ENCODE assay signal across 8 mouse cellular contexts in genomic region chr19:21778147-21778917, GRCm38 (mm10). TPM values are rescaled to one million over a fixed set of nuclear protein-coding genes. Genes with fewer than 3 reads are reported as not detected.
DNase-seq lines count a peak whose midpoint lies in the region.

Gene Cemip2 (plus strand): TSS chr19:21778342.

- peaks cover 15% of the 10 kb centered on the region for H3K27me3 ChIP-seq in megakaryocyte, embryonic 14.5 days (replicated peaks)

- peak; percentile 98 to 100 for DNase-seq in adrenal gland, adult (ENCODE audit: inconsistent age in 2 of 2, low spot score in 1 of 2)
- peak; percentile 92 for DNase-seq in embryo, embryonic 10 days (ENCODE audit: low spot score)
- DNase-seq in gastrocnemius, postnatal 10 days, result peak; percentile 98
- peak; percentile 95 for DNase-seq in induced T-regulatory cell, adult 2 months (ENCODE audit: low read depth)
- DNase-seq in left cerebral cortex, adult 9 months (ENCODE audit: low spot score in 2 of 2), result peak; percentile 76 to 94
- peak; percentile 91 to 94 for DNase-seq in right cerebral cortex, adult 2 months (ENCODE audit: low spot score in 2 of 2)
- DNase-seq in urinary bladder, postnatal 10 days (ENCODE audit: low spot score), result peak; percentile 84

- peaks cover 42% of the 10 kb centered on the region for H3K4me1 ChIP-seq in megakaryocyte, embryonic 14.5 days

- H3K4me3 ChIP-seq in megakaryocyte, embryonic 14.5 days (replicated peaks), result peak within 1 kb of the TSS; percentile 97

- H3K9me3 ChIP-seq in megakaryocyte, embryonic 14.5 days, result no peaks in the 10 kb centered on the region

- H3K36me3 ChIP-seq in megakaryocyte, embryonic 14.5 days (replicated peaks; ENCODE audit: low read length), result peaks cover 10% of the 10 kb centered on the region

RNA-seq across cellular contexts. Expression of gene Cemip2, which starts in this region (rescaled TPM):
- total RNA-seq in gastrocnemius, postnatal 10 days (2021), result 10 to 100 TPM; 10.5 to 14.6 TPM
- 0.12 and 1.7 TPM in 2 replicates for polyA plus RNA-seq in megakaryocyte, embryonic 14.5 days (2012; ENCODE audit: insufficient read depth, low replicate concordance)

Comparison
In these comparisons a context has a peak if more than half of its experiments do, and no peak if none do; other contexts are left out.
1. Peak in every context shown above with its lines: DNase-seq and H3K4me3 ChIP-seq.